Mouse (Mus musculus): Measurements from ENCODE around the gene Rin2. TPM values are rescaled to one million over a fixed set of nuclear protein-coding genes. Genes with fewer than 3 reads are reported as not detected.

Gene Rin2
- polyA plus RNA-seq, 1 experiment: 12.0 TPM

- DNase-seq (ENCODE audit: low read depth): no peak
- no peak for TF ChIP-seq CTCF (IDR thresholded peaks at IDR 0.05; ENCODE audit: borderline replicate concordance, extremely low read depth, insufficient read depth, insufficient read length)
- no peak for TF ChIP-seq POLR2A (IDR thresholded peaks at IDR 0.05; ENCODE audit: borderline replicate concordance, extremely low read depth, insufficient read depth, insufficient read length, poor library complexity, severe bottlenecking)
Observed at GRCm38 (mm10) chr2:145770730-145771536, 95.9 kb downstream of the Rin2 start.

- TF ChIP-seq POLR2A (IDR thresholded peaks at IDR 0.05; ENCODE audit: borderline replicate concordance, extremely low read depth, insufficient read depth, insufficient read length, poor library complexity, severe bottlenecking) (no peak), CTCF (IDR thresholded peaks at IDR 0.05; ENCODE audit: borderline replicate concordance, extremely low read depth, insufficient read depth, insufficient read length) (no peak)
Observed at GRCm38 (mm10) chr2:145783247-145783646, 108.2 kb downstream of the Rin2 start.

GRCm38 (mm10) chr2:145784246-145784935, 109.4 kb downstream of the Rin2 start:
- TF ChIP-seq CTCF (IDR thresholded peaks at IDR 0.05; ENCODE audit: borderline replicate concordance, extremely low read depth, insufficient read depth, insufficient read length) (no peak), POLR2A (IDR thresholded peaks at IDR 0.05; ENCODE audit: borderline replicate concordance, extremely low read depth, insufficient read depth, insufficient read length, poor library complexity, severe bottlenecking) (no peak)
- DNase-seq (ENCODE audit: low read depth): peak; percentile 47

More at GRCm38 (mm10) chr2:145783247-145783646, 108.2 kb downstream of the Rin2 start:
- no peak for DNase-seq (ENCODE audit: low read depth)

GRCm38 (mm10) chr2:145784964-145785363, 109.9 kb downstream of the Rin2 start:
- TF ChIP-seq POLR2A (IDR thresholded peaks at IDR 0.05; ENCODE audit: borderline replicate concordance, extremely low read depth, insufficient read depth, insufficient read length, poor library complexity, severe bottlenecking) (no peak), CTCF (IDR thresholded peaks at IDR 0.05; ENCODE audit: borderline replicate concordance, extremely low read depth, insufficient read depth, insufficient read length) (no peak)
- DNase-seq (ENCODE audit: low read depth): no peak

GRCm38 (mm10) chr2:145785758-145786617, 111.0 kb downstream of the Rin2 start:
- peak; percentile 74 for DNase-seq (ENCODE audit: low read depth)
- no peak for TF ChIP-seq POLR2A (IDR thresholded peaks at IDR 0.05; ENCODE audit: borderline replicate concordance, extremely low read depth, insufficient read depth, insufficient read length, poor library complexity, severe bottlenecking)
- no peak for TF ChIP-seq CTCF (IDR thresholded peaks at IDR 0.05; ENCODE audit: borderline replicate concordance, extremely low read depth, insufficient read depth, insufficient read length)

- TF ChIP-seq POLR2A (IDR thresholded peaks at IDR 0.05; ENCODE audit: borderline replicate concordance, extremely low read depth, insufficient read depth, insufficient read length, poor library complexity, severe bottlenecking): no peak
- no peak for TF ChIP-seq CTCF (IDR thresholded peaks at IDR 0.05; ENCODE audit: borderline replicate concordance, extremely low read depth, insufficient read depth, insufficient read length)
- DNase-seq (ENCODE audit: low read depth): no peak
Observed at GRCm38 (mm10) chr2:145786618-145786932, 111.6 kb downstream of the Rin2 start.

GRCm38 (mm10) chr2:145787486-145787885, 112.5 kb downstream of the Rin2 start:
- DNase-seq (ENCODE audit: low read depth): no peak
- TF ChIP-seq CTCF (IDR thresholded peaks at IDR 0.05; ENCODE audit: borderline replicate concordance, extremely low read depth, insufficient read depth, insufficient read length): no peak
- no peak for TF ChIP-seq POLR2A (IDR thresholded peaks at IDR 0.05; ENCODE audit: borderline replicate concordance, extremely low read depth, insufficient read depth, insufficient read length, poor library complexity, severe bottlenecking)

GRCm38 (mm10) chr2:145788562-145789346, 113.7 kb downstream of the Rin2 start:
- DNase-seq (ENCODE audit: low read depth): no peak
- TF ChIP-seq POLR2A (IDR thresholded peaks at IDR 0.05; ENCODE audit: borderline replicate concordance, extremely low read depth, insufficient read depth, insufficient read length, poor library complexity, severe bottlenecking) (no peak), CTCF (IDR thresholded peaks at IDR 0.05; ENCODE audit: borderline replicate concordance, extremely low read depth, insufficient read depth, insufficient read length) (no peak)

- no peak for TF ChIP-seq CTCF (IDR thresholded peaks at IDR 0.05; ENCODE audit: borderline replicate concordance, extremely low read depth, insufficient read depth, insufficient read length)
- no peak for TF ChIP-seq POLR2A (IDR thresholded peaks at IDR 0.05; ENCODE audit: borderline replicate concordance, extremely low read depth, insufficient read depth, insufficient read length, poor library complexity, severe bottlenecking)
- no peak for DNase-seq (ENCODE audit: low read depth)
Observed at GRCm38 (mm10) chr2:145793702-145794101, 118.7 kb downstream of the Rin2 start.

GRCm38 (mm10) chr2:145794318-145794954, 119.4 kb downstream of the Rin2 start:
- DNase-seq (ENCODE audit: low read depth): peak; percentile 72
- TF ChIP-seq POLR2A (IDR thresholded peaks at IDR 0.05; ENCODE audit: borderline replicate concordance, extremely low read depth, insufficient read depth, insufficient read length, poor library complexity, severe bottlenecking) (no peak), CTCF (IDR thresholded peaks at IDR 0.05; ENCODE audit: borderline replicate concordance, extremely low read depth, insufficient read depth, insufficient read length) (peak; percentile 86)
